Mouse (Mus musculus) heart, embryonic 13.5 days (tissue): Measurements from ENCODE around the gene Cabp1. TPM values are rescaled to one million over a fixed set of nuclear protein-coding genes. Genes with fewer than 3 reads are reported as not detected.

Experiments used
- ATAC-seq: fragments of 200-750 bp; cut with Nextera tagmentation; 2 replicates; pipeline ENCODE4 v1.8.0; 2017; ENCODE audit warnings: moderate TSS enrichment; ENCODE audit not compliant: insufficient number of reproducible peaks, low FRiP score, low TSS enrichment; ENCODE audit errors: extremely low read depth
- H3K27ac ChIP-seq: fragments of 300-500 bp; sonication (generic); replicated peaks from 2 replicates; pipeline ENCODE4 v1.5.1; 2015; ENCODE audit warnings: moderate library complexity, mild to moderate bottlenecking, inconsistent platforms
- H3K27me3 ChIP-seq: fragments of 300-500 bp; sonication (generic); replicated peaks from 2 replicates; pipeline ENCODE4 v1.6.1; 2015; ENCODE audit warnings: mild to moderate bottlenecking, inconsistent platforms
- H3K36me3 ChIP-seq: fragments of 300-500 bp; sonication (generic); 2 replicates; pipeline ENCODE4 v1.6.1; 2015; ENCODE audit warnings: mild to moderate bottlenecking, inconsistent platforms
- H3K4me1 ChIP-seq: fragments of 300-500 bp; sonication (generic); 2 replicates; pipeline ENCODE4 v1.6.1; 2015; ENCODE audit warnings: inconsistent platforms
- H3K4me2 ChIP-seq: fragments of 300-500 bp; sonication (generic); 2 replicates; pipeline ENCODE4 v1.6.1; 2015; ENCODE audit warnings: inconsistent platforms, mild to moderate bottlenecking, moderate library complexity
- H3K4me3 ChIP-seq: fragments of 300-500 bp; sonication (generic); 2 replicates; pipeline ENCODE4 v1.5.1; 2015; ENCODE audit warnings: moderate library complexity, mild to moderate bottlenecking, inconsistent platforms
- H3K9ac ChIP-seq: fragments of 300-500 bp; sonication (generic); 2 replicates; pipeline ENCODE4 v1.6.1; 2015; ENCODE audit warnings: inconsistent platforms, mild to moderate bottlenecking, moderate library complexity
- H3K9me3 ChIP-seq: fragments of 300-500 bp; sonication (generic); 2 replicates; pipeline ENCODE4 v1.6.1; 2016; ENCODE audit warnings: inconsistent platforms
- whole genome bisulfite sequencing: fragments of 180-500 bp; shearing (Covaris S2); methylation state at CpG from one replicate; pipeline ENCODE4 v1.1.7; 2015; ENCODE audit warnings: mixed read lengths; 5-methylcytosine and 5-hydroxymethylcytosine counted together
- polyA plus RNA-seq: library from polyadenylated mRNA; unstranded; fragments of >200 nt; fragmentation: Nextera tagmentation; extraction: Ambion mirVana; gene quantifications from 2 replicates; pipeline ENCODE4 v1.2.1, GENCODE M21; 2015

Gene Cabp1
- polyA plus RNA-seq, 1 experiment from 2014 or later = 0.53 TPM

DNA sequence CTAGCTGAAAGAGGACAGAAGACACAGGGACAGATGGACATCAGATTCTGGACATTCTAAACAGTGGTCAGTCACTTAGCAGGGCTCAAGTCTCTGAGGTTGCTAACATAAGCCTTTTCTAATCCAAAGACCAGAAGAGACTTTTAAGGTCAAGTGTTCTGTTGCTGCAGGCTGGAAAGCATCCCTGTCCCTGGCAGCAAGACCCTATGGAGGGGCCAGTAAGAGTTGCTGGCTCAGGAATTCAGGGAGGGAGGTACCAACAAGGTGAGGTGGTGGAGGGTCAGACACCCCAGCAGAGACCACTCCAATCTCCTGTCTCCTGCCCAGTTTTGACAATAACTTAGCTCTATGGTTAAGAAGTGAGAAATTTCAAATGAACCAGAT lies 47.4 kb downstream of the Cabp1 start:
- Histone ChIP-seq H3K4me2 (no peak overlapping the region), H3K4me1 (peaks cover 9% of the 10 kb centered on the region), H3K36me3 (peaks cover 89% of the 10 kb centered on the region), H3K27ac (no peak overlapping the region), H3K9me3 (no peaks in the 10 kb centered on the region), H3K27me3 (no peaks in the 10 kb centered on the region), H3K4me3 (no peak overlapping the region), H3K9ac (no peak overlapping the region)
- no peak for ATAC-seq

DNA sequence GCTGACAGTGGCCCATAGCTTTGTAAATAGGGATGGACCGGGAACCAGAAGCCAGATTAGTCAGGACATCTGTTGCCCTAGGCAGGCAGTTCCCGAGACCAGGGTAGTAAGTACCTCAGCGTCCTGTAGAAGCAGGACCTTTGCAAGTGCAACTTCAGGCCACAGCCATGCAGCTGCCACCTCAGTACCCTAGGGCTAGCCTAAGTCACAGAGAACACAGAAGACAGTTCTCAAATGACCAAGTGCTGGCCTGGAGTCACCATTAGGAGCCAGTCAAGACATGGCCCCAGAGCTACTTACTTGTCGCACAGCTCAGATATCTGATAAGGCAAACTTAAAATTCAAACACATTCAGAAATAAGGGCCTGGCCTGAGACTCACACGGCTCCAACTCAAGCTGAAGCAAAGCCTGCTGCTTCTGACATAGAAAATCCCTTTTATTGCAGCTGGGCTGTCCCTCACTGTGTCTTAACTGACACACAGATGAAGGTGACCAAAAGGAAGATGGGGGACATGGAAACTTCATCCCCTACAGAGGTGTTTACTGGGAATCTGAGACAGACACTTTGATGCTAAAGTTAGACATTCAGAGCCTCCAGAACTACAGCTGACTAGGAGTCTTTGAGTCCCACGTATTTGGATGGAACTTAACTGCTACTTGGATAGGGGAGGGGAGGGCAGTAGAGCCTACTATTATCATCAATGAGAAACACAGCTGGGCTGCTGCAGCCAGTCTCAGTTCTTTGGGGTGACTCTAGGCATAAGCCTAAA lies 48.0 kb downstream of the Cabp1 start:
- H3K27me3 ChIP-seq = no peaks in the 10 kb centered on the region
- no peak overlapping the region for H3K9ac ChIP-seq
- H3K4me1 ChIP-seq = peaks cover 4% of the 10 kb centered on the region
- H3K4me2 ChIP-seq = no peak overlapping the region
- H3K4me3 ChIP-seq = no peak overlapping the region
- no peak overlapping the region for H3K27ac ChIP-seq
- 73% methylated on average over 6 of the region's 6 CpGs for WGBS
- H3K9me3 ChIP-seq = no peaks in the 10 kb centered on the region
- H3K36me3 ChIP-seq = peaks cover 86% of the 10 kb centered on the region
- no peak for ATAC-seq

DNA sequence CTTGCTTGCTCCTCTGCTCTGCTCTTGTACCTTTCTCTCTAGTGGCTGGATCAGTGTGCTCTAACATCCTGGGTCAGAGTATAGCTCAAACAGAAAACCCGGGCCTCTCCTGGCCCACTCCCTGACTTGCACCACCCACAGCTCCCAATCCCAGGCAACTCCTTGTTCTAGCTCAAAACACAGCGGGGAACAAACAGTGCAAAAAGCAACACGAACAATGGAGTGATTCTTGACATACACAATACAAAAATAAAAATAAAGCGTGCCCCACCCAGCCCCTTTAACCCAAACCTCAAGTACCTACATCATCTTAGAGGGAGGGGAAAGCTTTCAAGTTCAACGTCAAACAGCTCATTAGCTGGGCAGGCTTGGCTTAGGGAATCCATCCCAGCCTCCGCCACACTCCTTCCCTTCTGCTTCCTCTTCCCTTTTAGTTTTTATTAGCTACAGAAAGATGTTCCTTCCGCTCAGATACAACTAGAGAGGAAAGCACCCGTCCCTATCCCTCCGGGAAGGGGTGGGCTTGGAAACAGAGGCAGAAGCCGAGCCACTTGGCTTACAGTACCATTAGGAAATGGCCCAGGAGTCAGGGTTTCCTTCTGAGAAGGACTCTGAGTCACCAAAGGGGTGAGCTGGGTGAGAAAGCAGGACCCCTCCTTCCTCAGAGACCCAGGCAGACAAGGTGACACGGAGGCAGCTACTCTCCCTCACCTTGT lies 48.8 kb downstream of the Cabp1 start:
- H3K4me3 ChIP-seq = no peak overlapping the region
- no peak for ATAC-seq
- H3K27ac ChIP-seq = no peak overlapping the region
- H3K9me3 ChIP-seq = no peaks in the 10 kb centered on the region
- no peaks in the 10 kb centered on the region for H3K27me3 ChIP-seq
- peaks cover 79% of the 10 kb centered on the region for H3K36me3 ChIP-seq
- H3K9ac ChIP-seq = no peak overlapping the region
- no peaks in the 10 kb centered on the region for H3K4me1 ChIP-seq
- WGBS = 72% methylated on average over 11 of the region's 11 CpGs
- H3K4me2 ChIP-seq = no peak overlapping the region

DNA sequence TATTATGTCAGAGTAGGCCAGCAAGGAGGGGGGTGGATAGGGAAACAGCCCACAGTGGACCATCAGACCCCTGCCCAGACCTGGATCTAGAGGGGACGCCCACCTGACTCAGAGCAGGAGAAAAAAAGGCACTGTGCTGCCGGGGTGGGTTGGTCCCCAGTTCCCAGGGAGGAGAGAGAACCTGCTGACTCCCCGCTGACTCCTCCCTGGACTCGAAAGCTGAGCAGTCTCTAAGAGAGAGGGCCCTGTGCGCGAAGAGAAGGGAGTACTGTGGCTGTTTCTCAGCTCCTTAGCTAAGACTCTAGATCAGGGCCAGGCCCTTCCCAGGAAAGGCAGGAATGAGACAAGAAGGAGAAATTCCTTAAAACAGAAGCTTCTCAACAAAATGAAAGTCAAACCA lies 49.7 kb downstream of the Cabp1 start:
- ATAC-seq = no peak
- WGBS = 70% methylated on average over 6 of the region's 6 CpGs

DNA sequence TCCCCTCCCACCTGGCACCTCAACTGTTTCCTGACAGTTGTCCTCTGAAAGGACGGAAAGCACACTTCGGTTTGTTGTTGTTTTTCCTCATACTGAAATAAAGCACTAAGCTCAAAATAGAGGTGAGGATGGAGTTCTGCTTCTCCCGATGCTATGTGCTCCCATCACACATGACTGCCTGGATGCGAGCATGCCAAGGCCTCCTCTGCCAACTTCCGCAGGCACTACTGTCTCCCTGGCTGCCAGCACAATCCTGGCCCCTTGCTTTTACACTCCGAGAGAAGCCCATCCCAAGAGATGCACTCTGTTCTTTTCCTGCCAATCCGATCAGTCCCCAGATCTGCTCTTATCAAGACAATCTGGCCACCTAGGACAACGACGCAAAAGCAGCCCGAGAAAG lies 50.6 kb downstream of the Cabp1 start:
- Histone ChIP-seq H3K4me2 (no peak overlapping the region), H3K4me1 (peaks cover 4% of the 10 kb centered on the region; the same call in 1 of the 2 replicates), H3K27me3 (no peaks in the 10 kb centered on the region), H3K4me3 (no peak overlapping the region), H3K9ac (no peak overlapping the region), H3K9me3 (no peaks in the 10 kb centered on the region), H3K27ac (no peak overlapping the region), H3K36me3 (peaks cover 61% of the 10 kb centered on the region)
- ATAC-seq = no peak
- WGBS = 68% methylated on average over 10 of the region's 10 CpGs

More for the DNA sequence above, 49.7 kb downstream of the Cabp1 start:
- no peaks in the 10 kb centered on the region for H3K27me3 ChIP-seq
- no peak overlapping the region for H3K4me2 ChIP-seq
- no peak overlapping the region for H3K27ac ChIP-seq
- H3K36me3 ChIP-seq = peaks cover 69% of the 10 kb centered on the region
- no peak overlapping the region for H3K9ac ChIP-seq
- no peaks in the 10 kb centered on the region for H3K9me3 ChIP-seq
- H3K4me1 ChIP-seq = peaks cover 4% of the 10 kb centered on the region; the same call in 1 of the 2 replicates
- H3K4me3 ChIP-seq = no peak overlapping the region

DNA sequence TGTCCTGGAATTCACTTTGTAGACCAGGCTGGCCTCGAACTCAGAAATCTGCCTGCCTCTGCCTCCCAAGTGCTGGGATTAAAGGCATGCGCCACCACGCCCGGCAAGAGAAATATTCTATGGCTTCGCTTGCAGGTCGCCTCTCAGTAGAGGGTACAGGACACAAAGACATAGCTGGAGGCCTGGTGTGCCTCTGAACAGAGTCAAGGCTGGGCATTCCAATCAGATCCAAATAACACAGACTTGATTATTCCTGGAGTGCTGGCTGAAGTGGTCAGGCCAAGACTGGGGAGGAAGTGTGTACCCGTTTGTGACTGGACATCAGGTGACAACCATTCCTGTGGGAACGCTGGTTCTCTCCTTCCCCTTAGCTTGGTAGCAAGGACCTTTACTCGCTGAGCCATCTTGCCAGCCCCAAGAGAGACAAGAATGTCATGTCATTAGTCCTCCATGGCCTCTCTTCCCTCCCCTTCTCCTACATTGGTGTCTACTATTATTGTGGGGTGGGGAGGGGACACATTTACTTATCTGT lies 51.9 kb downstream of the Cabp1 start:
- Histone ChIP-seq H3K4me3 (no peak overlapping the region), H3K4me1 (peaks cover 4% of the 10 kb centered on the region; the same call in 1 of the 2 replicates), H3K9ac (no peak overlapping the region), H3K27me3 (peaks cover 7% of the 10 kb centered on the region; the same call in 1 of the 2 replicates), H3K27ac (no peak overlapping the region), H3K9me3 (no peaks in the 10 kb centered on the region), H3K4me2 (no peak overlapping the region), H3K36me3 (peaks cover 48% of the 10 kb centered on the region)
- ATAC-seq = no peak
- 85% methylated on average over 9 of the region's 9 CpGs for WGBS

DNA sequence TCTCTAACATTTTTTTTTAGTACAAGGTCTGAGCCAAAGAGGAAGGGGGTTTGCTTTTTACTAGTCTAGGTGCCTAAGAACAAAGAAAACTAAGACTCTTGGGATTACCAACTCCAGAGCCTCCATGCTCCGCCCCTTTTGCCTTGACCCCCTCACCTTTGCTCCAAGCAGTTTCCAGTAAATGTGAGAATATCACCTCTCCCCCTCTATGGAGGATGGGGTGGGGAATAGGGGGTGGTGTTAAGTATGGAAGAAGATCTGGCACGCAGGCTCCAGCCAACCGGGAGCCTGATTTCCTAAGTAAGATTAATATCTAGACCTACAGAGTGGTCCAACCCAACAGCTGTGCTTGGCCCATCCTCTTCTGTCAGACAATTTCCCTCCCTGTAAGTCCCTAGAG lies 53.5 kb downstream of the Cabp1 start:
- peaks cover 4% of the 10 kb centered on the region; the same call in 1 of the 2 replicates for H3K4me1 ChIP-seq
- ATAC-seq = no peak

DNA sequence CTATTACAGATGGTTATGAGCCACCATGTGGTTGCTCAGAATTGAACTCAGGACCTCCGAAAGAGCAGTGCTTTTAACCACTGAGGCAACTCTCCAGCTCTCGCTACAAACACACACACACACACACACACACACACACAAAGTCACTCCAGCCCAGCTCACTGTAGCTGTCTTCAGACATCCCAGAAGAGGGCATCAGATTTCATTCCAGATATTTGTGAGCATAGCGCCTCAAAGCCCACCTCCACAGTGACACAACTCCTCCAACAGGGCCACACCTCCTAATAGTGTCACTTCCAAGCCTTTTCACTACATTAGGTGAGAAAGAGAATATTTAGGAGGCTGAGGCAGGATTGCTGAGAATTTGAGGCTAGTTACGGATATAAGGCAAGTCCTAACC lies 55.1 kb downstream of the Cabp1 start:
- Histone ChIP-seq H3K9ac (no peak overlapping the region), H3K27ac (no peak overlapping the region), H3K4me3 (no peak overlapping the region), H3K27me3 (peaks cover 9% of the 10 kb centered on the region; the same call in 1 of the 2 replicates), H3K9me3 (no peaks in the 10 kb centered on the region), H3K36me3 (peaks cover 17% of the 10 kb centered on the region), H3K4me2 (no peak overlapping the region), H3K4me1 (peaks cover 5% of the 10 kb centered on the region)
- ATAC-seq = no peak
- WGBS = 69% methylated on average over 4 of the region's 4 CpGs

More for the DNA sequence above, 53.5 kb downstream of the Cabp1 start:
- no peak overlapping the region for H3K9ac ChIP-seq
- no peak overlapping the region for H3K4me2 ChIP-seq
- H3K36me3 ChIP-seq = peaks cover 33% of the 10 kb centered on the region
- 74% methylated on average over 3 of the region's 3 CpGs for WGBS
- H3K27me3 ChIP-seq = peaks cover 9% of the 10 kb centered on the region; the same call in 1 of the 2 replicates
- H3K9me3 ChIP-seq = no peaks in the 10 kb centered on the region
- no peak overlapping the region for H3K4me3 ChIP-seq
- H3K27ac ChIP-seq = no peak overlapping the region

DNA sequence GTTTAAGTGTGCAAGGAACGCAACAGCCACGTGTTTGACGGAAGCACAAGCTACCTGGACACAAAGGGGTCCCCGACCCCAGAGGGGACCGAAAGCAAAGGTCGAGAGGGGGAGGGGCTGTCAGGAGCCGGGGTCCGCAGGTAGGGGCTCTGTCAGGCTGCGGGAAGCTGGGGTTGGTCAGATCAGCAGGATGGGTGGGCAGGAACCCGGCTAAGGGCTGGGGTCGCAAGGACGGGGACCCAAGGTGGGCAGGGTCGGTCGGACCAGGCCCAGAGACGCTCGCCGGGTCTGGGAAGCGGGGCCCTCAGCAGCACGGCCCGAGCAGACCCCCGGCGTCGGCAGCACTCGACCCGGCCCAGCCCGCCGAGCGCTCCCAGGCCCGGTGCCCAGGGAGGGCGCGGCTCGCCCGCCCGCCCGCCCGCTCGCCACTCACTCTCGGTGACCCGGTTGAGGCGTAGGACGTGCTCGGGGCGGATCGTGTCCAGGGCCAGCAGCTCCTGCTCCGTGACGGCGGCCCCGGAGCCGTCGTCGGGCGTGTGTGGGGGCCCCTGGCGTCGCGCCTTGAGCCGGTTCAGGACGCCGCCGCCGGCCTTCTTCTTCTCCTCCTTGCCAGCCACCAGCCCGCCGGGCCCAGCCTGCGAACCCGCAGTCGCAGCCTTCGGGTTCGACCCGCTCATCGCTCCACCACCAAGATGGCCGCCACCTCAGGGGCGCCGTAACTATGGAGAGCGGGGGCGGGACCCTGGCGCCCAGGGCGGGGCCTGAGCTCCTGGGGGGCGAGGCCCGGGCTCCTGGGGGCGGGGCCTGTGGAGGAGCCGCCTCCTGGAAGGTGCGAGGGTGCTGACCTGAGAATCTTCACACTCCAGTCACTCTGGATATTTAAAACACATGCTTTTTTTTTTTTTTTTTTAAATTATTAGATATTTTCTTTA lies 59.7 kb downstream of the Cabp1 start, which contains the start of gene Unc119b:
Gene Unc119b (minus strand): TSS at position 742 of the 932 bp plus-strand sequence.
- Histone ChIP-seq H3K27me3 (peaks cover 9% of the 10 kb centered on the region; the same call in 1 of the 2 replicates), H3K27ac (0 out of 2 replicates have a peak within 1 kb of the TSS, but pooled peaks have one; percentile 13), H3K36me3 (peaks cover 16% of the 10 kb centered on the region), H3K9me3 (no peaks in the 10 kb centered on the region), H3K9ac (peak within 1 kb of the TSS; percentile 87), H3K4me3 (peak within 1 kb of the TSS; percentile 82), H3K4me2 (peak within 1 kb of the TSS; percentile 73), H3K4me1 (peaks cover 19% of the 10 kb centered on the region)
- ATAC-seq = peak; percentile 95
- WGBS = under 1% methylated on average over 81 of the region's 81 CpGs

DNA sequence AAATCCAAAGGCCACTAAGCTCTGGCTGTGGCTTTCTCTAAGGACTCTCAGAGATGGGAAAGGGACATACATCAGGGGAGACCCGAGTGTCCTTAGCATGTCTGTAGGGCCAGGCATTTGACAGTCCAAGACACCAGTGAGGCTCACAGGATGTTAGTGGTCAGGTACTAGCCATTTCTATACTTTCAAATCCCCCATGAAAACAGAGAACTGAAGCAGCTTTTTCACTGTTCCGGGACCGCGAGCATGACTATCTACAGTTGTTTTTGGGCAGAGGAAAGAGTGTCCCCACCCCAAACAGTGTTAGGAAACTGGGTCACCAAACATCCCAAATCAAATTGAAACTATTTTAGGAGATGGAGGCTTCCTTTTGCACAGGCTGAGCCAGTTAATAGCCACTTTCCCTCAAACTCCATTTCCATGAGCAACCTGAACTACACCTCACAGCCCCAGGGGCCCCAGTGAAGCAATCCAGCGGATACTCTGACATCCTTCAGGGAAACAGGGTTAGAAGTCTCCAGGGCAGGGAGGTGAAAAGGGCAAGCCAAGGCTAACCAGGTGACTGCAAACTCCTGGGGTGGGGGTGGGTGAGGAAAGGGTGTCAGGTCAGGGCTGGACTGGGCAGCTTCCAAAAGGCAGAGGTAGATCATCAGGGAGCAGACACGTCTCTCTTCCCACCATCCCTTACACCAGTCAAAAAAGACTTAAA lies 60.7 kb downstream of the Cabp1 start:
- H3K4me2 ChIP-seq = peak overlapping the region; percentile 73
- H3K27ac ChIP-seq = no peak overlapping the region
- ATAC-seq = no peak
- H3K4me1 ChIP-seq = peaks cover 19% of the 10 kb centered on the region
- peak overlapping the region; percentile 87 for H3K9ac ChIP-seq
- peaks cover 26% of the 10 kb centered on the region for H3K36me3 ChIP-seq
- peak overlapping the region; percentile 82 for H3K4me3 ChIP-seq
- H3K9me3 ChIP-seq = no peaks in the 10 kb centered on the region
- 65% methylated on average over 6 of the region's 6 CpGs for WGBS
- H3K27me3 ChIP-seq = peaks cover 9% of the 10 kb centered on the region; the same call in 1 of the 2 replicates
